Mouse (Mus musculus): ENCODE data around the gene Pigt.

Gene Pigt

DNA sequence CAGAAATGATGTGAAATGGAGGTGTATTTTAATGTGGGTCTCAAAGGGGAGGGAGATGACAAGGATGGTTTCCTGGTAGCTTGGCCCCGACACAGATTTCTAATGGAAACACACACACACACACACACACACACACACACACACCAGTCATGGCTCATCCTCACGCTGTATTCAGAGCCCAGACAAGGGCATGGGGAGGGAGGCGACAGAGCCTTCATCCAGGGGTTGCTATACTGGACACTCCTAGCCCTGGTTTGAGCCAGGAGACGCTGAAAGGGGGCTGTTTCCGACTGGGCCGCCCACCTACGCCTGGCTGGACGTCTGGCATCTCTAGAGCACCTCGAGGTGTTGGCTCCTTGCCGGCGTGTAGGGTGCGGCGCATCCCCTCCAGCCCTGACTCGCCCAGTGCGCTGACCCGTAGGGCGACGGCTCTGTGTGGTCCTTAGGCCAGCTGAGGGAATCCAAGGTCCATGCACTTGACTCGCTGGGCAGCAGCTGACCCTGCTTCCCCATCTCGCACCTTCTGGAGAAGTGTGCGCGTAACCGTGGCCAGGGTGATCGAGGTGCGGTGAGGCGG is 11.6 kb upstream of the Pigt start, which contains the start of gene Dbndd2:
TSS of gene Dbndd2 (plus strand) at position 426 of the 577 bp plus-strand sequence.
- DNase-seq (ENCODE audit: low read depth in 1 of 2, low spot score in 2 of 2), result no peak

DNA sequence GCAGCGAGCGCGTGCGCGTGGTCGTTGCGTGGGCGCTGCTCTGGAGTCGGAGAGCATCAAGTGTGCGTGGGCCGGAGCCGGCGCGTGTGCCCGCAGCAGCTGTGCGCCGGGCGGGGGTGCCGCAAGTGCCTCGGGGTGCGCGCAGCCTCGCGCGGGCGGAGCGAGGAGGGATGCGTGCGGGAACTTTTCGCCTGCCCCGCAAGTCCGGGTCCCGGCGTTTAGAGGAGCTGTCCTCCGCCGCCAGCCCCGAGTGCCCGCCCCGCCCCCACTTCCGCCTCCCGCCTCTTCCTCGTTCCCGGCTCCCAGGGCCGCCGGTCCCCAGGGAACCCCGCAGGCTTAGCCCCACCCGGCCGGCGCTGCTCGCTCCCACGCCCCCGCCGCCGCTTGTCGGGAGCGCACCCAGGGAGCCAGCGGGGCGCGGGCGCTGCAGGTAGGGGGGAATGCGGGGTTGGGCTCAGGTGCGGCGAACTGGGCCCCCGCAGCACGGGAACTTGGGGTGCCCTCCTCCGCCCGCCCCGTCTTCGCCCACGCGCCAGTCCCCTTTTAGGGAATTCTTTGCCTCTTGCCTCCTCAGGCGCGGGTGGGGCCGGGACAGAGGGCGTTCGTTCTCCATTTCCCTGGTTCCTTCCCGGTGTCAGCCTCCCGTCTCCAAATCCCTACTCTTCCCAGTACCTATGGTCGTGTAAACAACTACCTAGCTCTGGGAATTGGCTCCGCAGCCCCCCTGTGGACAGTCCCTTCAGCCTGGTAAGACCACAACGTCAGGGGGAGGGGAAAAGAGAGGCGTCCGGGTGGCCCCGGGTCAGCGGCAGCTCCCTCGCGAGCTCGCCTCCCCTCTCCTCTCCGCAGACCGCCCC is 10.8 kb upstream of the Pigt start:
- DNase-seq (ENCODE audit: low read depth in 1 of 2, low spot score in 2 of 2), result no peak

DNA sequence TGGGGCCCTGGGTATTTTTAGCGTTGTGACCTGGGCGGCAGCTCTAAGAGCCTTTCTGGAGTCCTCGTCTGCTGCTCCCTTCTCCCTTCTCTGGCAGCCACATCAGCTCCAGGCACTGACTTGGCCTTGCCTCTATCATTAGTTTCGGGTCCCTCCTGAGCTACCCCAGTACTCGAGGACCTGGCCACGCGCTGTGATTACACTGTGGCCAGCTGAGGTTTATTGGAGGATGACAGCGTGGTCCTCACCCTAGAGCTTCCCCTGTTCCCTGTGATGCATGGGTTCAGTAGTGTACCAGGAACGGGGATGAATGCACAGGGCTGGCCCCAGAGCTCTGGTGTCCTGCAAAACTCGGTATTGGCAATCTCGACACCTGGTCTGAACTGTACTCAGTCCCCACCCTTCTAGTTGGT is 10.2 kb upstream of the Pigt start:
- no peak for DNase-seq (ENCODE audit: low read depth in 1 of 2, low spot score in 2 of 2)

DNA sequence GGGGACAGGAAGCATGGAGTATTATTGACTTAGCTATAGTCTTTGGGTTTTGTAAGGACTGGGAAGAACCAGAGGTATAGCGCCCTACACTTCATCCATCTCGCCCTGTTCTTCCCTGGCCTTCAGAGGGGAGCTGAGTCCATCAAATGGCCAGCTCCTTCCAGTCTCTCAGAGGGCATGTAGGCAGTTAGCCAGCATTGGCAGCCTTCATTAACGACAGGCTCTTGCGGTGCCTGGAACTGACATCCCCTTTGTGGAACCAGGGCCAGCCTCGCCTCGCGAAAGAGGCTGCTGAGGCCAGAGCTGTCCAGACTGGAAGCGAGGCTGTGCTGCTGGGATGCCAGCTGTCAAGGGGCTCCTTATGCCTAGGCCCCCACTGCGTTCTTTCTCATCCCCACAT is 9.5 kb upstream of the Pigt start:
- DNase-seq (ENCODE audit: low read depth in 1 of 2, low spot score in 2 of 2), result no peak

DNA sequence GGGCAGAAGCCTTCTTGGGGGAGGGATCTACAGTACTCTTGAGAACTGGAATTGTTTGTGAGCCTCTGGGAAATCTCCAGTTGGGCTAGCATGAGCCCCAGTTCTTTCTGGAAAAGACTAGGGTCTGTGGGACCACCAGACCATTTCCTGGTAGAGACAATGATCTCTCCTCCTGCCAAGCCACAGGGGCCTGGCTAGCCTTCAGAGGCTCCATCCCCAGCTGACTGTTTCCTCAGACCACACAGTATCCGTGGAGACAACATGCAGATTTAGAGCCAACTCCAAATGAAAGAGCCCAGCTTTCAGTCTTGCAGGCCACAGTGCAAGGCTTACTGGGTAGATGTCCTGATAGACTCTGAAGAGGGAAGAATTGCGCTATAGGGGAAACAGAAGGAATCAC is 3.2 kb upstream of the Pigt start:
- DNase-seq (ENCODE audit: low read depth in 1 of 2, low spot score in 2 of 2), result no peak

DNA sequence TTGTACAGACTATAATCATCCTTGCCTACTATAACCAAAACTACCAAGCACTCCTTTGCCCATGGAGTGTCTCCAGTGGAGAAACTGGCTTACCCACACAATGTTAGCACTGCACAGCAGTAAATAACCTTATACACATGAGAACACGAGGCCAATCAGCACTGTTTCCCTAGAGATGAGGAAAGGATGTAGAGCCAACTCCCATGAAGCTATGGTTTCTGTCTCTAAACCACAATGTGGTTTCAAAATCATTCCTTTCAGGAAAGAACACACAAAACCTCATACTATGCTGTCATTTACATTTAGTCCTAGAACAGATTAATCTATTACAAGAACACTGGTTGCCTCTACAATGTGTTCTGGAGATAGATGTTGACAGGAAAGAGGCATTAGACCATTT is 989 bp upstream of the Pigt start:
- no peak for DNase-seq (ENCODE audit: low read depth in 1 of 2, low spot score in 2 of 2)

DNA sequence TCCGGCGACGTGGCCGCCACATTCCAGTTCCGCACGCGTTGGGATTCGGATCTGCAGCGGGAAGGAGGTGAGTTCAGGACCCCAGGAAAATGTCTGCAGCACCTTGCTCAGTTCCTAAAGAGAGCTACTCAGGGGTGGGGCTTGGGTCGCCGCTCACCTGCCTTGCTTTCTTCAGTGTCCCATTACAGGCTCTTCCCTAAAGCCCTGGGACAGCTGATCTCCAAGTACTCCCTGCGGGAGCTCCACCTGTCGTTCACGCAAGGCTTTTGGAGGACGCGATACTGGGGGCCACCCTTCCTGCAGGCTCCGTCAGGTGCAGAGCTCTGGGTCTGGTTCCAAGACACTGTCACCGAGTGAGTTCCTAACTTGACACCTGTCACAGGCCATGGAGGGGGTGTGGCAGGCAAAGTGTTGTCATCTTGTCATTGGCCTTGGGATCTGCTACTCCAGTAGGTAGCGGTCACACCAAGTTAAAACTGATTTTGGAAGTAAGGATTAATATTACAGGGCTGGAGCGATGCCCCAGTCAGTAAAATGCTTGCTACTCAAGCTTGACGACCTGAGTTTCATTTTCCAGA is 460 bp downstream of the Pigt start:
- DNase-seq (ENCODE audit: low read depth in 1 of 2, low spot score in 2 of 2), result no peak

DNA sequence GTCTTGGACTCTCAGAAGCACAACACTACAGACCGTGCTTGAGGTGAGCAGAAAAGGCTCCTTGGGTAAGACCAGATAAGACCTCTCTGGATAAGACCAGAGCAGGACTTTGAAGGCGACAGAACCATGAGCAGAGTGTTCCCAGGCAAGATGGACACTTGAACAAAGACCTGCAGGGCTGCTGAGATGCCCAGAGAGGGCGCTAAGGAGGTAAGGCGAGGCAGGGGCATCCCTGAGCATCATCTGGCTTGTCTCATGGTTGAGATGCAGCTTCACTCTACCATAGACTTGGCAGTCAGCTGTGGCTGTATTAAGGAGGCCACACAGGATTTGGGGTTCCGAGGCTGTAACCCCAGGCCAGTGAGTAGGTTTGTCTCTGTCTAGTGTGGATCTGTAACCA is 2.0 kb downstream of the Pigt start:
- DNase-seq (ENCODE audit: low read depth in 1 of 2, low spot score in 2 of 2), result no peak

DNA sequence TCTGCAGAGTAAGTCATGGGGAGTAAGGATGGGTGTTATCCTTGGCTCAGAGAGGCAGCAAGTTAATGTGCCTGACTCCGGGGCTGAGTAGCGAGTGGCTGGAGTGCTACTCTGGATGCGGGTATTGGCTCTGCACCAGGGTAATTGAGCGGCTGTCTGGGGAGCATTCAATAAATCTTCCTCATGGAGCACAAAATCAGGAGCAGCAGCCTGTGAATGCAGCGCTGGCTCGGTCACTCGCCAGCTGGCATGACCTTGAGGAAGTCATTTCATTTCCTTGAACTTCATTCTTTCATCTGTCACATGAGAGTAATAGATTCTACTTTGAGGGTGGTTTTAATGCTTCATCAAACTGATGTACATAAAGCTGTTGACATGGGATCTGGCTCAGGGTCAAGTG is 3.2 kb downstream of the Pigt start:
- DNase-seq (ENCODE audit: low read depth in 1 of 2, low spot score in 2 of 2), result no peak

DNA sequence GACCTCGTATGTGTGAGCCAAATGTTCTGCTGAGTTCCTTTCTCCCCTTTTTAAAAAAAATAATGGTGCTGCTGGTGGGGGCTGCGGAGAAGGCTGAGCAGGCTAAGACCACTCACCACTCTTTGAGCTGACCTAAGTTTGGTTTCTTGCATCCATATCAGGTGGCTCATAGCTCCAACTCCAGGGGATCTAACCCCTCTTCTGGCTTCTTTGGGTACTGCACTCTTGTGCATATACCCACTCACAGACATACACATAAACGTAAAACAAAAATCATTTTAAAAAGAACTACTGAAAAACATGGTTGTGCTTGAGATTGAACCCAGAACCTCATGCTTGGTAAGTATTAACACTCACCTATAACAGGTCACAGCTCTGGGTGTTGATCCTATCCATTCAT is 7.6 kb downstream of the Pigt start:
- no peak for DNase-seq (ENCODE audit: low read depth in 1 of 2, low spot score in 2 of 2)

DNA sequence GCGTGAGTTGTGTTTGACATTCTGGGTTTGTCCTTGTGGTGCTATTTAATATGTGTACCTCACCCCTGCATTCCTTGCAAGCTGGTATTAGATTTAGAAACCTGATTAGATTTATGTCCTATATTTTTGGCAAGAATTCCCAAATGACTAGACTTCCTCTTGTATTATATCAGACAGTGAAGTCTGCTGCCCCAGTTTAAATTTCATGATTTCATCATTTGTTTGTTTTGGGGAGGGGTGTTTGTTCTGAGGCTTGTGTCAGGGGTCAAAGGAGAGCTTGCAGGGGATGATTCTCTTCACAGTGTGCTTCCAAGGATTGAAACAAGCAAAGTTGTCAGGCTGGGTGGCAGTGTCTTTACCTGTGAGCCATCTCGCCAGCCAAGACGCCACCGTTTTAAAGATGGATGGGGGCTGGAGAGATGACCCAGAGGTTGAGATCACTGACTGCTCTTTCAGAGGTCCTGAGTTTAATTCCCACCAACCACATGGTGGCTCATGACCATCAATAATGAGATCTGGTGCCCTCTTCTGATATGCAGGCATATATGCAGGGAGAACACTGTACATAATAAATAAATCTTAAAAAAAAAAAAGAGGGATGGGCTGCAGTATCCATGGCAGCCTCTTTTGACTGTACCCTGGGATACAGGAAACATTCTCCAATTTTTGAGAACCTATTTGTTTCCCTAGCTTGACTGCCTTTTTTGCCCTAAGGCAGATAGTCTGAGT is 8.5 kb downstream of the Pigt start:
- no peak for DNase-seq (ENCODE audit: low read depth in 1 of 2, low spot score in 2 of 2)

DNA sequence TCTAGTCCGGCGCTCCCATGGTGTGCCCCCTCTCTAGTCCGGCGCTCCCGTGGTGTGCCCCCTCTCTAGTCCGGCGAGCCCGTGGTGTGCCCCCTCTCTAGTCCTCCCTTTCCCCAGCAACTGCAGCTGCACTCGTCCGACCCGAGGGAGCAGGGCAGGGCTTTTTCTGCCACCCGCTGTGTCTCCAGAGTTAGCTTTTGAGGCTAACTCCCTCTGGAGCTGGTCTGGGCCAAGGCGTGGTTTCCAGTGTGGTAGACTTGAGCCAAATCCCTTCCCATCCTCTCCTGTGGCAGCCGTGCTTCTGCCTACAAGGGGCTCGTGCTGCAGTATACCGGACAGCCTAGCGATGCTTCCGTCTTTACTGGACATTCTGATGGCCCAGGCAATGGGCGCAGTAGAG is 10.5 kb downstream of the Pigt start:
- DNase-seq (ENCODE audit: low read depth in 1 of 2, low spot score in 2 of 2), result no peak

DNA sequence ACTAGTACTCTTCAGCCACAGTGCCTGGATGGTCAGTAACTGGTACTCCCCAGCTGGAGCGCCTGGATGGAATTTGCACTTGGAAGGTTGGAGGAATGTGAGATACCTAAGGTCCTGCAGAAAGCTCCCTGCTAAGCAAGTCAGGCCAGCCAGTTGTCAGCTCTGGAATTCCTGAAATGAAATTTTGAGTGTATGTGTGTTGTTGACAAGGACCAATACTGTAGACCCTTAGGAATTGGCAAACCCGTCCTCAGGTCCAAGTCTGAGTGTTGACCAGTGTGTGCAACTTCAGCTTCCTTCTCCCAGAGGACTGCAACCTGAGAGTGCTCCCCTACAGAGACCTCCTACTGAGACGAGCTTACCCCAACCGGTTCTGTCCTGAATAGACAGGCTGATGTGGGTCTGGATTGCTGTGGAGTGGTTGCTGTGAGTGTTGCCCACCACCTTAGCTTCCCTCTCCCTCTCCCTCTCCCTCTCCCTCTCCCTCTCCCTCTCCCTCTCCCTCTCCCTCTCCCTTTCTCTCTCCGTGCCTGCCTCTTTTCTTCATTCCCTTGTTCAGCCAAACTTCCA is 13.4 kb downstream of the Pigt start:
- DNase-seq (ENCODE audit: low read depth in 1 of 2, low spot score in 2 of 2), result no peak

DNA sequence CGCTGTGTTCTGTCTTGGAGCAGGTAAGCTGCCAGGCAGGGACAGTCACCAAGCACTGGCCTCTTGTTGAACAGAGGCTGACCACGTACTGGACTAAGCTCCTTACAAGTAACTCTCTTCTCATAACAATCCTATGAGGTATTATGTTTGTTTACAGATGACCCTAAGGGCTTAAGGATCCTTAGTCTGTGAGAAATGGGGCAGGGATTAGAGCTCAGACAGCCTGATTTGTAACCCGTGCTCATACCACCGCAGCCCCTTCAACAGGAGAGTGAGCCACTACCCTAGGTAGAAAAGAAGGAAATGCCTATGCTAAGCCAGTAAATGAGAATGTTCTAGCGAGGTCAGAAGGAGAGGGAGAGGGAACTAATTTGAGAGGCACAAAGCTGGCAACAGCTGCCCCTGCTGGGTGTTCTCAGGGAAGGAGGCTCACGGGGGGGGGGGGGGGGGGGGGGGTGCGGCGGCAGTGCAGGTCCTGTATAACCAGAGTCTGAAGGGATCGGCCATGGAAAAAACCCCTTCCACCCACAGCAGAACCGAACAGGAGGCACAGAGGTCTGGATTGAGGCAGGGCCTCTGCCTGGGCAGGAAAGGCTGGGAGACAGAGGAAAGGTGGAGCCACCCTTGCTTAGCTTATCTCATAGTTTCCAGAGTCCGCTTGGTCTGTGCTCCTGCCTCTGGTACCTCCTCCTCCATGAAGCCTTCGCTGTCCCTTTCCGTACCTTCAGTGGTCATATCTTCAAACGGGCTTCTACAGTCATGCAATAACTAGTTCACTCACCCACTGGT is 15.0 kb downstream of the Pigt start:
- DNase-seq (ENCODE audit: low read depth in 1 of 2, low spot score in 2 of 2), result no peak

DNA sequence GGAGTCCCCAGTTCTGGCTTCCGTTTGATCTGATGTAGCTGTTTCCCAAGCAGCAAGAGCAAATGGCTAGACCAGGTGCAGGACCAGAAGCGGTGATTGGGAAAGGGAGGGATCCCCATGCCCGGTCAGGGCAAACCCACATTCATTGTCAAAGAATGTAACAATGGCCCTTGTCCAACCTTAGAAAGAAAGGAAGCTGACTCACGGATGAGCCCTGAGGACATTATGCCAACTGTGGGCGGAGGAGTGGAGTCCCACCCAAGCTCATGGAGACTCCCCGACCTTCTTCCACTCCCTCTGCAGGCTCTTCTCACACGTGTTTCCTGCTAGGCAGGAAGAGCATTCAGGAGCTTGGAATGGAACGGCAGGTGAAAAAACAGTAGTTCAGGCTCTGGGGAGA is 16.1 kb downstream of the Pigt start:
- DNase-seq (ENCODE audit: low read depth in 1 of 2, low spot score in 2 of 2), result no peak

DNA sequence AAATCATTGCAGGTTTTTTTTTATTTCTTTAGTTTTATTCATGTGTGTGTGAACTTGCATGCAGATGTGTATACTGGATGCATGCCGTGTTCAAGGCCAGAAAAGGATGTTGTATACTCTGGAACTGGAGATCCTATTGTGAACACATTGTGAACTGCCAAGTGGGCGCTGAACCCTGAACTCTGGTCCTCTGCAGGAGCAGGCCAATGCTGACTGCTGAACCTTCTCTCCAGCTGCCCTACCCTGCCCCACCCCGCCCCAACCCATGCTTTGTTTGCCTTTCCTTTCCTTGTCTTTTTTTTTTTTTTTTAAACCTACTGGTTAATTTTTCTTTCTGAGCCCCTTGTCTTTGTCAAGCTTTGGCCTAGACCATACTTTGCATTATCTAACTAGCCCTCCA is 17.6 kb downstream of the Pigt start:
- no peak for DNase-seq (ENCODE audit: low read depth in 1 of 2, low spot score in 2 of 2)

DNA sequence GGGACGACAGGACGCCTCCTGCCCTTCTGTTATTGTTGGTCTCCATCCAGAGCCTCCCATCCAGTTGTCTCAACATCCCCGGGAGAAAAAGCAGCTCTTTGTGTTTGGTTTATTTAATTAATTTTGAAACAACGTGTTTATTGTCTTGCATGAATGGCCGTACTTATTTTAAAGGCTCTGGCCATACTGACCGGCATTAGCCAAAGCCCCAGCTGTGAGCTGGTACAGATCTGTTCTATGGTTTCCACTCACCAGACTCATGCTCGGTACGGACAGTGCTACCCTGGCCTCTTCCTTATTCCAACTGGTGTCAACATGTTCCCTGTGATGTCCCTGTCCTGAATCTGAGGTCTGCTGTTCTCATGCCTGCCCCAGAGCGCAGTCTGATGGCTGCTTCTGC is 18.6 kb downstream of the Pigt start:
- no peak for DNase-seq (ENCODE audit: low read depth in 1 of 2, low spot score in 2 of 2)

DNA sequence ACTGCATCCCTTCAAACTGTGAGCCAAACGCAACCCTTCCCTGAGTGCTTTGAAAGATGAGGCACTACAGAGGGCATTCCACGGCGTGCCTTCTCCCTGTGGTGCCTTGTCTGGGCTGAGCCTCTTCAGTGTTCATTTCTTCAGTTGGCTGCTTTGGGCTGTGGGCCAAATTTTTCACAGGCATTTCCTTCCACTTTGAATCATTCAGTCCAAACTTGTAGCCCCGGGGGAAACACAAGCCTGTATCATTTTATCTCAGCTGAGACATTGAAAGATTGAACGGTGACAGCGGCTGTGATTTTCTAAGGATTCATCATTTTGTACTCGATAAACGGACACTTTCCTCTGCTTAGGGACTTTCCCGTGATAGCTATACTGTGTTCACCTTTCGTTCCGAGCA is 19.3 kb downstream of the Pigt start:
- no peak for DNase-seq (ENCODE audit: low read depth in 1 of 2, low spot score in 2 of 2)

DNA sequence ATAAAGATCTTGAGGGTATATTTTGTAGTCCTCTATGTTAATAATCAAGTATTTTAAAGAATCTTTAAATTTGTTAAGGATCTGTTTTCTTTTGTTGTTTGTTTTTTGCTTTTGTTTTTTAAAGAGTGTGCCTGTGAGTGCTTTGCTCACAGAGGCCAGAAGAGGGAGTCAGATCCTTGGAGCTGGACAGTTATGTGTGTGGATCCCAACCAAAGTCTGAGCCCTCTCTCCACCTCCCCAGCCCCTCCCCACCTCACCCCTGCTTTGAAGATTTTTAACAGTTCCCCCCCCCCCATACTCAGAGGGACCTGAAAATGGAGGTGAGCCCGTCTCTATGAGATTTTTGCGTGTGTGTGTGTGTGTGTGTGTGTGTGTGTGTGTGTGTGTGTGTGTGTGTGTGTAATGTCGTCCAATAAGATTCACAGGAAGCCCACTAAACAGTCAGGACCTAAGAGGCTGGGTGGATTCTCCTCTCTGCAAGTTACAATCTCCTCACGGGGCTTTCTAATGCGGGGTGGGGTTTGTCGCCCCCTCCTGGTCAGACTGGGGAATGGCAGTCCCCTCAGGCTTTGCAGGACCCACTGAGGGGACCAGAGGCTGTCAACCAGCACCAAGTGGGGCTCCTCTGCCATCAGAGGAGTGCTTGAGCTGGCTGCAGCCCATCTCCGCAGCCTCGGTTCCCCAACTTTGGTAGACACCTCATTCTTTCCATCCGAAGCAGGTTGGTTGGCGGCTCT is 20.3 kb downstream of the Pigt start:
- DNase-seq (ENCODE audit: low read depth in 1 of 2, low spot score in 2 of 2), result peak in 1 of 2 experiments; percentile 56

Data from monocyte, adult 2 months (primary cell).